10 mouse cellular contexts compared by ENCODE assay signal in genomic region chr15:7154737-7155090, GRCm38 (mm10).
DNase-seq lines count a peak whose midpoint lies in the region; ATAC-seq lines count a peak whose summit lies in the region.
"Had no signal": no experiment of that assay in that cellular context is flagged by ENCODE, and none has a peak within 500 bp of the region (broad histone marks: within the 10 kb centered on the region; RNA-seq: fewer than 3 reads in every experiment).

No protein-coding gene starts in this region.

- WGBS in kidney, embryonic 16.5 days: 68% methylated on average over 7 of the region's 7 CpGs

- 0 out of 2 replicates have a peak overlapping the region, but pooled peaks have one; percentile 2 for H3K4me2 ChIP-seq in kidney, embryonic 16.5 days (replicated peaks; ENCODE audit: low read depth, low read length)
- H3K4me2 ChIP-seq: neural tube, embryonic 12.5 days had no signal

- H3K4me3 ChIP-seq in kidney, embryonic 16.5 days (ENCODE audit: low read length): no peak overlapping the region
- H3K4me3 ChIP-seq: neural tube, embryonic 12.5 days had no signal

- 0 out of 2 replicates have a peak, but pooled peaks have one; percentile 29 for ATAC-seq in kidney, embryonic 16.5 days (ENCODE audit: low FRiP score, low TSS enrichment)
- peak; percentile 40; the same call in 1 of the 2 replicates for ATAC-seq in granulocyte monocyte progenitor cell, adult 5-6 weeks (replicated peaks; ENCODE audit: poor library complexity, severe bottlenecking)

- peak overlapping the region; percentile 66 for H3K27ac ChIP-seq in kidney, embryonic 16.5 days (ENCODE audit: low read length)
- H3K27ac ChIP-seq: neural tube, embryonic 12.5 days had no signal

- H3K36me3 ChIP-seq in kidney, embryonic 16.5 days (ENCODE audit: insufficient read depth, low read length): peaks cover 19% of the 10 kb centered on the region

- no peak overlapping the region for H3K9ac ChIP-seq in kidney, embryonic 16.5 days (replicated peaks; ENCODE audit: low read length)
- H3K9ac ChIP-seq: neural tube, embryonic 12.5 days had no signal

- no peaks in the 10 kb centered on the region for H3K27me3 ChIP-seq in kidney, embryonic 16.5 days (ENCODE audit: insufficient read depth, low read length)
- H3K27me3 ChIP-seq: neural tube, embryonic 12.5 days had no signal

- peaks cover 17% of the 10 kb centered on the region for H3K4me1 ChIP-seq in kidney, embryonic 16.5 days (ENCODE audit: insufficient read depth, low read length)

- peak; percentile 48 for DNase-seq in adrenal gland, adult 2 months
- no peak for DNase-seq in adrenal gland, adult 18-20 months (ENCODE audit: low spot score in 2 of 2)
- no peak for DNase-seq in kidney, adult 18-20 months
- peak; percentile 34 for DNase-seq in ovary, postnatal 14 days (ENCODE audit: low spot score)
- DNase-seq in frontal cortex, postnatal 14 days (ENCODE audit: low spot score in 2 of 2): no peak
- DNase-seq in thymus, postnatal 14 days: no peak
- DNase-seq: cerebellum, adult 11-12 months had no signal

- H3K9me3 ChIP-seq in kidney, embryonic 16.5 days (ENCODE audit: low read length): no peaks in the 10 kb centered on the region
- H3K9me3 ChIP-seq: neural tube, embryonic 12.5 days had no signal

Comparison
In these comparisons a context has a peak if more than half of its experiments do, and no peak if none do; other contexts are left out.
1. DNase-seq: peak in adrenal gland, adult 2 months (single experiment) and ovary, postnatal 14 days (single experiment); none in adrenal gland, adult 18-20 months (0 of 2), kidney, adult 18-20 months (single experiment), frontal cortex, postnatal 14 days (0 of 2) and thymus, postnatal 14 days (single experiment).